Comparison of ENCODE assay signal across 15 mouse cellular contexts in the genomic region with DNA sequence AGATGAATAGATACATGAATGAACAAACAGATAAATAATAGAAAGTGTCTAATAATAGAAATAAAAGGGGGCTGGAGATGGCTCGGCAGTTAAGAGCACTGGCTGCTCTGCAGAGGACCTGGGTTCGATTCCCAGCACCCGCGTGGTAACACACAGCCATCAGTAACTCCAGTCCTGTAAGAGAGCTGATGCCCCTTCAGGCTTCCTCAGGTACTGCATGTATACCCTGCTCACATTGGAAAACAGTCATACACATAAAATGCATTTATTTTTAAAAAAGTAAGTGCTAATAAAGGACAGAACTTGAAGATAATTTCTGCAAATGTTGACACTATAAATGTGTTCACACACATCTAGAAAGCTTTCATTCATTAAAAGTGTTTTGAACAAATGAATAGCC. TPM values are rescaled to one million over a fixed set of nuclear protein-coding genes. Genes with fewer than 3 reads are reported as not detected.
DNase-seq lines count a peak whose midpoint lies in the region; ATAC-seq and TF ChIP-seq lines count a peak whose summit lies in the region.
"Had no signal": no experiment of that assay in that cellular context is flagged by ENCODE, and none has a peak within 500 bp of the region (broad histone marks: within the 10 kb centered on the region; RNA-seq: fewer than 3 reads in every experiment).

No protein-coding gene starts in this region.

- H3K4me1 ChIP-seq in heart, adult 2 months (ENCODE audit: control insufficient read depth, insufficient read depth, low read length) = no peaks in the 10 kb centered on the region
- H3K4me1 ChIP-seq in heart, embryonic 12.5 days (replicated peaks) = no peaks in the 10 kb centered on the region
- H3K4me1 ChIP-seq in midbrain, postnatal 0 days (ENCODE audit: insufficient read depth, low read length) = no peaks in the 10 kb centered on the region
- no peaks in the 10 kb centered on the region for H3K4me1 ChIP-seq in midbrain, embryonic 10.5 days
- no peaks in the 10 kb centered on the region for H3K4me1 ChIP-seq in stomach, postnatal 0 days (replicated peaks; ENCODE audit: control insufficient read depth, insufficient read depth)
- H3K4me1 ChIP-seq: forebrain, embryonic 10.5 days; liver, embryonic 13.5 days; neural tube, embryonic 15.5 days had no signal

- no peak for TF ChIP-seq EP300 in heart, adult 2 months (IDR thresholded peaks at IDR 0.05; ENCODE audit: insufficient read depth, low read depth, low read length)
- TF ChIP-seq EP300 in stomach, postnatal 0 days (optimal IDR thresholded peaks at IDR 0.05) = no peak

- H3K36me3 ChIP-seq in heart, adult 2 months (ENCODE audit: control insufficient read depth, insufficient read depth, low read length) = no peaks in the 10 kb centered on the region
- no peaks in the 10 kb centered on the region for H3K36me3 ChIP-seq in heart, embryonic 12.5 days
- H3K36me3 ChIP-seq in midbrain, postnatal 0 days (ENCODE audit: insufficient read depth, low read length) = no peaks in the 10 kb centered on the region
- no peaks in the 10 kb centered on the region for H3K36me3 ChIP-seq in midbrain, embryonic 10.5 days
- no peaks in the 10 kb centered on the region for H3K36me3 ChIP-seq in stomach, postnatal 0 days (ENCODE audit: control insufficient read depth, insufficient read depth, low read length)
- H3K36me3 ChIP-seq: forebrain, embryonic 10.5 days; heart, embryonic 10.5 days; liver, embryonic 13.5 days; neural tube, embryonic 15.5 days had no signal

- no peak overlapping the region for H3K4me3 ChIP-seq in heart, adult 2 months
- H3K4me3 ChIP-seq in heart, embryonic 12.5 days = no peak overlapping the region
- H3K4me3 ChIP-seq in midbrain, postnatal 0 days (ENCODE audit: low read depth, low read length) = no peak overlapping the region
- no peak overlapping the region for H3K4me3 ChIP-seq in midbrain, embryonic 10.5 days
- H3K4me3 ChIP-seq in stomach, postnatal 0 days (ENCODE audit: low read depth, low read length) = no peak overlapping the region
- H3K4me3 ChIP-seq: forebrain, embryonic 10.5 days; heart, embryonic 10.5 days; liver, embryonic 13.5 days; neural tube, embryonic 15.5 days had no signal

- H3K9ac ChIP-seq in heart, adult 2 months (ENCODE audit: low read depth, low read length) = no peak overlapping the region
- no peak overlapping the region for H3K9ac ChIP-seq in heart, embryonic 12.5 days
- H3K9ac ChIP-seq in midbrain, postnatal 0 days (replicated peaks; ENCODE audit: low read length, poor library complexity, severe bottlenecking) = no peak overlapping the region
- no peak overlapping the region for H3K9ac ChIP-seq in stomach, postnatal 0 days (ENCODE audit: low read length)
- H3K9ac ChIP-seq: liver, embryonic 13.5 days; neural tube, embryonic 15.5 days had no signal

- WGBS in heart, adult 2 months = 93% methylated on average over 4 of the region's 4 CpGs
- WGBS in heart, embryonic 12.5 days = 88% methylated on average over 4 of the region's 4 CpGs
- 84% methylated on average over 4 of the region's 4 CpGs for WGBS in midbrain, postnatal 0 days
- WGBS in midbrain, embryonic 10.5 days = 89% methylated on average over 4 of the region's 4 CpGs
- WGBS in stomach, postnatal 0 days = 82% methylated on average over 4 of the region's 4 CpGs

- no peaks in the 10 kb centered on the region for H3K27me3 ChIP-seq in heart, adult 2 months (ENCODE audit: control insufficient read depth, insufficient read depth, low read length)
- H3K27me3 ChIP-seq in heart, embryonic 12.5 days (replicated peaks) = no peaks in the 10 kb centered on the region
- no peaks in the 10 kb centered on the region for H3K27me3 ChIP-seq in midbrain, postnatal 0 days (ENCODE audit: insufficient read depth, low read length)
- H3K27me3 ChIP-seq in midbrain, embryonic 10.5 days (ENCODE audit: low read depth, poor library complexity, severe bottlenecking) = no peaks in the 10 kb centered on the region
- no peaks in the 10 kb centered on the region for H3K27me3 ChIP-seq in stomach, postnatal 0 days (ENCODE audit: control insufficient read depth, insufficient read depth, low read length)
- H3K27me3 ChIP-seq: liver, embryonic 13.5 days; neural tube, embryonic 15.5 days had no signal

- peak; percentile 56 for TF ChIP-seq CTCF in heart, adult 2 months (IDR thresholded peaks at IDR 0.05)
- TF ChIP-seq CTCF in midbrain, postnatal 0 days (IDR thresholded peaks at IDR 0.05) = peak; percentile 20
- TF ChIP-seq CTCF in stomach, postnatal 0 days (IDR thresholded peaks at IDR 0.05; ENCODE audit: low read depth) = peak; percentile 48

- no peak for TF ChIP-seq POLR2A in heart, adult 2 months (IDR thresholded peaks at IDR 0.05; ENCODE audit: insufficient read depth, low read depth, low read length)

- ATAC-seq in heart, embryonic 12.5 days (ENCODE audit: insufficient number of reproducible peaks, low FRiP score) = no peak
- ATAC-seq in midbrain, postnatal 0 days (ENCODE audit: low FRiP score) = no peak
- no peak for ATAC-seq in stomach, postnatal 0 days (ENCODE audit: low FRiP score, low TSS enrichment)
- ATAC-seq in granulocyte monocyte progenitor cell, adult 5-6 weeks (replicated peaks; ENCODE audit: poor library complexity, severe bottlenecking) = no peak

- H3K4me2 ChIP-seq in heart, embryonic 12.5 days = no peak overlapping the region
- H3K4me2 ChIP-seq in midbrain, postnatal 0 days (ENCODE audit: low read depth, low read length, poor library complexity, severe bottlenecking) = no peak overlapping the region
- H3K4me2 ChIP-seq in stomach, postnatal 0 days (replicated peaks; ENCODE audit: low read depth) = no peak overlapping the region
- H3K4me2 ChIP-seq: liver, embryonic 13.5 days; neural tube, embryonic 15.5 days had no signal

- intact Hi-C loops in heart, adult 2 months (cut with DNase I) = no loop called here

- DNase-seq in heart, adult 2 months = no peak
- no peak for DNase-seq in midbrain, postnatal 0 days (ENCODE audit: low spot score)
- DNase-seq in midbrain, embryonic 10.5 days (ENCODE audit: low spot score) = no peak
- DNase-seq in WW6 (ENCODE audit: low read depth, low spot score) = peak; percentile 14
- DNase-seq in stomach, postnatal 0 days (ENCODE audit: low spot score) = no peak
- DNase-seq in adrenal gland, adult 2 months = no peak
- DNase-seq: cerebellum, adult 9-10 months; kidney, adult 18-20 months; liver, embryonic 13.5 days had no signal

- H3K9me3 ChIP-seq in heart, embryonic 12.5 days (replicated peaks) = no peaks in the 10 kb centered on the region; the same call in 1 of the 2 replicates
- no peaks in the 10 kb centered on the region for H3K9me3 ChIP-seq in midbrain, postnatal 0 days (ENCODE audit: low read length)
- no peaks in the 10 kb centered on the region for H3K9me3 ChIP-seq in midbrain, embryonic 10.5 days (replicated peaks)
- no peaks in the 10 kb centered on the region for H3K9me3 ChIP-seq in stomach, postnatal 0 days (ENCODE audit: control insufficient read depth, low read length)
- H3K9me3 ChIP-seq: forebrain, embryonic 10.5 days; heart, embryonic 10.5 days; liver, embryonic 13.5 days; neural tube, embryonic 15.5 days had no signal

- no peaks in the 10 kb centered on the region for H3K79me2 ChIP-seq in heart, adult 2 months (replicated peaks; ENCODE audit: control insufficient read depth, insufficient read depth, low read length)

- H3K27ac ChIP-seq in heart, adult 2 months = no peak overlapping the region
- H3K27ac ChIP-seq in heart, embryonic 12.5 days (ENCODE audit: poor library complexity, severe bottlenecking) = no peak overlapping the region
- no peak overlapping the region for H3K27ac ChIP-seq in midbrain, postnatal 0 days (ENCODE audit: low read depth, low read length)
- no peak overlapping the region for H3K27ac ChIP-seq in midbrain, embryonic 10.5 days (replicated peaks)
- H3K27ac ChIP-seq in stomach, postnatal 0 days (replicated peaks) = 0 out of 2 replicates have a peak overlapping the region, but pooled peaks have one; percentile 40
- H3K27ac ChIP-seq: forebrain, embryonic 10.5 days; heart, embryonic 10.5 days; liver, embryonic 13.5 days; neural tube, embryonic 15.5 days had no signal

RNA-seq across cellular contexts. Expression of a gene that starts 54.9 kb away (rescaled TPM):
- total RNA-seq in heart, adult 2 months (2021) = not detected
- not detected in 2 replicates for polyA plus RNA-seq in heart, adult 2 months (2012; rRNA removed)
- polyA plus RNA-seq in heart, embryonic 12.5 days (2016; fragmentation: Nextera tagmentation; extraction: Ambion mirVana) = not detected in 2 replicates
- total RNA-seq in midbrain, postnatal 0 days (2014; rRNA removed) = 11.2 and 17.2 TPM in 2 replicates
- 9.3 and 12.4 TPM in 2 replicates for polyA plus RNA-seq in midbrain, postnatal 0 days (2015; fragmentation: Nextera tagmentation; extraction: Ambion mirVana)
- 0.43 and 1.0 TPM in 2 replicates for polyA plus RNA-seq in midbrain, embryonic 10.5 days (2016; fragmentation: Nextera tagmentation; extraction: Ambion mirVana)
- polyA plus RNA-seq in stomach, postnatal 0 days (2015; fragmentation: Nextera tagmentation; extraction: Ambion mirVana) = 3.0 and 4.9 TPM in 2 replicates
- total RNA-seq in adrenal gland, adult 2 months (2021) = under 1 TPM; 0.17 to 0.55 TPM
- 0.45 and 0.86 TPM in 2 replicates for polyA plus RNA-seq in adrenal gland, adult 2 months (2012; rRNA removed)
- not detected in 2 replicates for total RNA-seq in granulocyte monocyte progenitor cell, adult 5-6 weeks (2014; fragmentation: Nextera tagmentation)
- total RNA-seq in granulocyte monocyte progenitor cell, adult 5-6 weeks (2017) = not detected in 2 replicates
- total RNA-seq: hematopoietic stem cell, adult 5-6 weeks had no signal
- polyA plus RNA-seq: forebrain, embryonic 10.5 days had no signal
